Mouse (Mus musculus) embryonic fibroblast, embryonic 13.5 days (primary cell): Measurements from ENCODE around the gene Smtn. TPM values are rescaled to one million over a fixed set of nuclear protein-coding genes. Genes with fewer than 3 reads are reported as not detected.

Experiments
- H3K27ac ChIP-seq: 2 replicates; pipeline ENCODE4 v1.5.1; 2012; ENCODE audit warnings: low read length, control low read depth, inconsistent platforms; ENCODE audit not compliant: insufficient read depth
- H3K4me1 ChIP-seq: 2 replicates; pipeline ENCODE4 v1.6.1; 2011; ENCODE audit warnings: low read length; ENCODE audit not compliant: control insufficient read depth, insufficient read depth
- H3K4me3 ChIP-seq: 2 replicates; pipeline ENCODE4 v1.5.1; 2011; ENCODE audit warnings: mild to moderate bottlenecking, control low read depth, low read length; ENCODE audit not compliant: insufficient read depth
- CTCF ChIP-seq: IDR thresholded peaks from 2 replicates; pipeline ENCODE4 v1.5.1; 2011; ENCODE audit warnings: mild to moderate bottlenecking, control low read depth, low read length, moderate library complexity, borderline replicate concordance; ENCODE audit not compliant: insufficient read depth
- POLR2A ChIP-seq: IDR thresholded peaks from 2 replicates; pipeline ENCODE4 v1.6.1; 2011; ENCODE audit warnings: low read depth, mild to moderate bottlenecking, control low read depth, low read length, moderate library complexity
- polyA plus RNA-seq: library from polyadenylated mRNA; stranded (reverse); fragments of >200 nt; gene quantifications from 2 replicates; pipeline ENCODE4 v1.2.4, GENCODE M21; 2011; ENCODE audit warnings: low read depth; ENCODE audit not compliant: missing spikeins, insufficient read length

Smtn gene
- polyA plus RNA-seq: 78.7 and 79.0 TPM in 2 replicates

DNA sequence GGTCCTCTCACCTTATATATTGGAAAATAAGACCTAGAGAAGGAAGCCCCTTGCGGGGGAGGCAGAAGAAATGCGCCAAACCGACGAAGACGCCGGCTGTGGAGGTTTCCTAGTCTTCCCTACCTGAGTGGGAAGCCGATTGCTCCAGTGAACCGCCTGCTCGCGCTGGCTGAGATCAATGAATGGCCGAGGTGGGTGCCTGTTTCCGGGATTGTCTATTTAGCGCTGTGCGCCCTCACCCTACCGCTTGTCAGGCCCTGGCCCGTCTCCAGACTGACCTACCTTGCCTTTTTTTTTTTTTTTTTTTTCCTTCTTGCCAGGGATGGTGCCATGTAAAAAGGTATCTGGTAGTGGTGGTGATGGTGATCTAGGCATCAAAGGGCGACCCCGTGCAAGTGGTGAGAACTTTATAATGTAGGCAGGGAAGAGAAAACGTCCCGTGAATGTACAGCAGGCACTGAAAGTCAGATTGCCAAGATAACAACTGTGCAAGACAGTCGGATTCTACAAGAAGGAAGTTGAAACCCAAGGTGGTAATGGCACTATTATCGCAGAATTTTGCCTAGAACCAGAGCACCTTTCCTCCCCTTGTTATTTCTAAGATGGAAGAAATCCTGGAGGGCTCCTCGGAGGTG lies at the start of gene Smtn:
Smtn (minus strand) TSS at position 162 of the 635 bp plus-strand sequence.
- Histone ChIP-seq H3K4me3 (peak within 1 kb of the TSS; percentile 56), H3K27ac (no peak within 1 kb of the TSS), H3K4me1 (0 out of 2 replicates have a peak, but pooled peaks cover 2% of the 10 kb centered on the region)
- TF ChIP-seq CTCF (no peak), POLR2A (no peak)

DNA sequence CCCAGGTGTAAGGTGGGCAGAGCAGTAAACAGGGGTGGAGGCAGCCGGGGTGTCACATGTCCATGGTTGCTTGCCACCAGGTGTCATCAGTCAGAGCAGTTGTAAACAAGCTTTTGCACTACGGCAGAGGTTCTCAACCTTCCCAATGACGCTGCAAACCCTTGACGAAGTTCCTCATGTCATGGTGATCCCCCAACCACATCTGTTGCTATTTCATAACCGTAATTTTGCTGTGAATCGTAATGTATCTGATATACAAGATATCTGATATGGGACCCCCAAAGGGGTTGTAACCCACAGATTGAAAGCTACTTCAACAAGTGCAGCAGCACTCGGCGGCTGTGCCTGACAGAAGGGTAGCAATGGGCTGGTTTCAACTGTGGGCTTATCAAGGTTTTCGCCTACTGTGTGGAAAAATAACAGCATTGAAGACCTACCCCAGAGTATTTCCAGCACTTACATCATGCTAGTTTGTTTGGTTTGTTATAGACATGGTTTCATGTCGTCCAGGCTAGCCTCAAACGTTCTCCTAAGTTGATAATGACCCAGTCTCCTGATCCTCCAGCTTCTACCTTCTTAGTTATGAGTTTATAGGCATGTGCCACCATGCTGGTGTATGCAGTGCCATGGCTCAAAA lies 47.7 kb upstream of the Smtn start:
- H3K4me1 ChIP-seq: no peaks in the 10 kb centered on the region; the same call in 1 of the 2 replicates
- no peak overlapping the region for H3K27ac ChIP-seq
- TF ChIP-seq CTCF (no peak), POLR2A (no peak)
- no peak overlapping the region for H3K4me3 ChIP-seq

DNA sequence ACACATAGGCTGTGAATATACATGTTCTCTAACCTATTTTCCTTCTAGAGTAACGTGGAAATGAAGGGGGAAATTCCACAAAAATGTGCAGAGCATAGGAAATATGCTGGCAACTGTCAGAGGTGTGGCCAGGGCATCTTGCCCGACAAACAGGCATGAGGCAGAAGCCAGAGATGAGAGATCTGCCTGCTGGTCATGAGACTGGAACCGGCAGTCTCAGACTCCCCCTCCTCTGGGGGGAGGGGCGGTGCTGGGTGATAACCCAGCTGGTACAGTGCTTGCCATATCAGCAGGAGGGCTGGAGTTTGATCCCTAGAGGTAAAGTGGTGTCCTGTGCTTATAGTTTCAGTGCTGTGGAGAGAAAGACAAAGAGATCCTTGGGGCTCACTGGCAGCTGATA lies 46.9 kb upstream of the Smtn start:
- Histone ChIP-seq H3K27ac (no peak overlapping the region), H3K4me3 (no peak overlapping the region), H3K4me1 (no peaks in the 10 kb centered on the region; the same call in 1 of the 2 replicates)
- TF ChIP-seq POLR2A: no peak
- TF ChIP-seq CTCF: no peak

DNA sequence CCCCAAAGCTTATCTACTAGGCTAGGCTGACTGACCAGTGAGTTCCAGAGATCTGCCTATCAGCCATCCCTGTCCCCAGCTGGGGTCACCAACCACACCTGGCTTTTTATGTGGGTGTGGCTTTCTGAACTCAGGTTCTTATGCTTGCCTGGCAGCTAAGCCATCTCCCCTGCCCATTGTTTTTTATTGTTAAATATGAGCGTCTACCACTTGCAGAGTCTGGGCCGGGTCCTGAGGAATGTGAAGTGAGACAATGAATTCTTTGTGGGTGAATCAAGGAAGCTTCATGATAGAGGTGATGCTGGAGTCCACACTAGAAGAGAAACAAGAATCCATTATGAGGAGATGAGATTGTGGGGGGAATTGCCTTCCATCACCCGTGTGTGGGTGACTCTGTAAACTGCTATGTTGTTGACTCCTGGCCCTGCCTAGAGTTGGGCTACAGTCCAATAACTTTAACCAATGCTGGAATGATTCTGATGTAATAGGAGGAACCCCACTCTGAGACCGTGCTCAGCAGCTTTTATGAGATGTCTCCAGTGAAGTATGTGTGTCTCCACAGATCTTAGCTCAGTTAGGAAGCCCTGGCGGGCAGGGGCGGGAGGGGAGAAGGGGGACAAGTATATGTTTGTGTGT lies 45.7 kb upstream of the Smtn start:
- TF ChIP-seq CTCF (no peak), POLR2A (no peak)
- no peak overlapping the region for H3K27ac ChIP-seq
- H3K4me1 ChIP-seq: no peaks in the 10 kb centered on the region; the same call in 1 of the 2 replicates
- H3K4me3 ChIP-seq: no peak overlapping the region

DNA sequence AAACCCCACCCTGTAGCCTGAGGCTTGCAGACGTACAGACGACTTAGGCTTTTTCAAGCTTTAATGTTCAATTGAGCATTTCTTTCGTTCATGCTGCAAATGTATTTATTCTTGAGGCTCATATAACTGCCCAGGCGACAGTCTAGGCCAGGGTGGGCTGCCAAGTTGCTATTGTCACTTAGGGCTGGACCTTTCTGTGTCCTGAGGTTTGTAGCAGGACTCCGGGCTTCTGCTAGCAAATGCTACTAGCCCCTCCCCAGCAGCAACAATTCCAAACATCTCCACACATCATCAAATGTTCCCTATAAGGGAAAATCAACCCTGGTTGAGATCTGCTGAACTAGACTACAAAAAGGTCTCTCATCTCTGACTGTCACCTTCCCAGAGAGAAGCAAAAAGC lies 42.7 kb upstream of the Smtn start:
- Histone ChIP-seq H3K27ac (peak overlapping the region; percentile 35), H3K4me3 (no peak overlapping the region), H3K4me1 (no peaks in the 10 kb centered on the region; the same call in 1 of the 2 replicates)
- TF ChIP-seq CTCF: no peak
- TF ChIP-seq POLR2A: no peak

DNA sequence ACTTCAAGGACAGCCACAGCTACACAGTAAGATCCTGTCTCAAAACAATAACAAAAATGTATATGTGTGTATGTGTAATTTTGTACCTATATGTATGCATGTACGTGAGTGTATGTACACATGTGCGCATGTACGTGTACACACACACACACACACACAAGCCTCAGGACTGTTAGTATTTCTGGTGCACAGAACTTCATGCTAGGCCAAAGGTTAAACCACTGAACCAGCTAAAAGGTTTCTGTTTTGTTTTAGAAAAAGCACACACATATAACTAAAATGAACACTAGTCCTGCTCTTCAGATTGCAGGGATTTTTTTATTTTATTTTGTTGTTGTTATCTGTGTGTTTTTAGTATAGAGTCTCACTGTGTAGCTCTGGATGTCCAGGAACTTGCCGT lies 41.5 kb upstream of the Smtn start:
- no peaks in the 10 kb centered on the region; the same call in 1 of the 2 replicates for H3K4me1 ChIP-seq
- TF ChIP-seq CTCF (no peak), POLR2A (no peak)
- no peak overlapping the region for H3K4me3 ChIP-seq
- H3K27ac ChIP-seq: no peak overlapping the region

DNA sequence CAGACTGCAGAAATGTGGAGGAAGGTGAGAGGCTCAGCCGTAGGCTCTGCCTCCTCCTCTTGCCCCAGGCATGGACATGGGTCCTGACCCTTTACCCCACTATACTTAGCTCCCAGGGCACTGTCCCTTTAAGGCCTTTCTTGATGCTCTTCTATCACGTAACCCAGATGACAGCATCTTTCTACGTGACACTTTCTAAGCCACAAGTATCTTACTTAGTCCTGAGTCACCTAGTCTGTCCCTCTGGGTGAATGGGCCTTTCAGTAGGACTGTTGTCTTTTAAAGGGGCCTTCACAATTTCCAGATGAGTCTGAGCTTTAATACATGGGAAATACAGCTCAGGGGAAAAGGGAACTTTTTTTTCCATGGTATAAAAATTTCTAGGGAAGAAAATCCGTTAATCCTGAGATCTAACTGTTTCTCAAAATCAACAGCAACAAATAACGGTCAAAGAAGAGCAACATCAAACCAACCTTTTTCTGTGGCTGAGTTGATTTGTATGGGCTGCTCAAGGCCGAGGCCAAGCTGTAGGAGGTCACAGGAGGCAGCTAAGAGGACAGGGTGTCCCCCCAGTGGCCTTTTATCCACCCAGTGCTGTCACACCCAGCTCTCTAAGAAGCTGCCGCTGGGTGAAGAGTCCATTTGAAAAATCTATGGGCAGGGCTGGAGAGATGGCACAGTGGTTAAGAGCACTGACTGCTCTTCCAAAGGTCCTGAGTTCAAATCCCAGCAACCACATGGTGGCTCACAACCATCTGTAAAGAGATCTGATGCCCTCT lies 40.1 kb upstream of the Smtn start:
- Histone ChIP-seq H3K4me1 (no peaks in the 10 kb centered on the region; the same call in 1 of the 2 replicates), H3K4me3 (no peak overlapping the region), H3K27ac (no peak overlapping the region)
- TF ChIP-seq POLR2A (no peak), CTCF (no peak)

DNA sequence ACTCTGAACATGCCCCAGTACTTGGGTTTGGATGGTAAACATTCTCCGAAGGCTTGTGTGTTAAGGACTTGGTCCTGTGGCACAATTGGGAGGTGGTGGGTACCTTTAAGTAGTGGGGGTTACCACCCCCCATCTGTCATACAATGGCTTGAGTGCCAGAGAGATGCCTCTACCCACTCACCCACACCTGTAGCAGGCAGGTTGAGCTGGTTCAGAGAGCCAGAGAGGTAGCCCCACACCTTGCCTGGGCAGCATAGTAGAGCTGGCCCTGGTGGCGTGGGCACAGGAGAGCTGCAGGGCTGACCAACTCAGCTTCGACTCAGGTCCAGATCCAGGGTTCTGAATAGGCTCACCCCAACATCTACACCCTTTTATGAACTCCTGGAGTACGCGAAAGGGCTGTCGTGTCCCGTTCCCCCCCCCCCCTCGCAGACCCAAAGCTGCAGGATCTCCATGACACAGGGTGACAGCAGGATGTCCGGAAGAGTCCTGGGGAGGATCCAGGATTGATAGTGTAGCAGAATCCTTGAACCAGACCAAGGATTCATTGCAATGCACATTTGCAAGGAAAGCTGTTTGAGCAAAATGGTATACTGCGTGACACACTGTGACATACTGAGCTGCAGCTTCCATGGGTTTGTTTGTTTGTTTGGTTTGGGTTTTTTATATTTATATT lies 37.8 kb upstream of the Smtn start:
- Histone ChIP-seq H3K27ac (no peak overlapping the region), H3K4me1 (no peaks in the 10 kb centered on the region; the same call in 1 of the 2 replicates), H3K4me3 (no peak overlapping the region)
- TF ChIP-seq CTCF (no peak), POLR2A (no peak)

DNA sequence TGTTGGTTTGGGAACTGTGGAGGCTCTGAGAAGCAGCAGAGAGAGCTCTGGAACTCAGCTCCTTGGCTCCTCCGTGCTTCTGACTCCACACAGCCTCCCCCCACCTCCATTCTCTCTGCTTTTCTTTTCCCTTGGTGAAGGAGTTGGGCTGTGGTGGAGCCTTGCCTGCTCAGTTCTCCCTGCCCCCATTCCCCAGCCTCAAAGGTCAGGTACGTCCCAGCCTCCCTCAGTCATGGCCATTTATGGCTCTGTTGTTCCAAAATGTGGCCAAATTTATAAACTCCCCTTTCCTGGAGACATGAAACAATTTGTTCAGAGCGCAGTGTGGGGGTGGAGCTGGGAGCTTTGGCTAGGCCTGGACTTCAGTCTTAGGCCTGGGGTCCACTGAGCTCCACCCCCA lies 34.8 kb upstream of the Smtn start:
- H3K4me1 ChIP-seq: no peaks in the 10 kb centered on the region
- H3K4me3 ChIP-seq: no peak overlapping the region
- TF ChIP-seq POLR2A: no peak
- no peak for TF ChIP-seq CTCF
- H3K27ac ChIP-seq: no peak overlapping the region
